Mouse (Mus musculus): Measurements from ENCODE around the gene Pgghg. TPM values are rescaled to one million over a fixed set of nuclear protein-coding genes. Genes with fewer than 3 reads are reported as not detected.

The Pgghg gene
- polyA plus RNA-seq, 1 experiment from 2014 or later, result 18.3 TPM

DNA sequence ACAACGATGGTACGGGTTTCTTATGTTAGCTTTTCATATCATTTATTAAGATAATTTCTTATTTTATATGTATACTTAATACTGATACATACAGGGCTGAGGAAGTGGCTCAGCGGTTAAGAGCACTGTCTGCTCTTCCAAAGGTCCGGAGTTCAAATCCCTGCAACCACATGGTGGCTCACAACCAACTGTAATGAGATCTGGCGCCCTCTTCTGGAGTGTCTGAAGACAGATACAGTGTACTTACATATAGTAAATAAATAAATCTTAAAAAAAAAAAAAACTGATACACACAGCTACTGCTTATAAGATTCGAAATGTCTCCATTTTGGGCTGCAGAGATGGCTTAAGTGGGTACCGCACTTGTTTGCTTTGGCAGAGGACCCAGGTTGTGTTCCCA, 33.5 kb upstream of the Pgghg start:
- in situ Hi-C loops (cut with MboI; ENCODE audit: low pct_unique_long_range_greater_than_20kb), result no loop called here
- DNase-seq (ENCODE audit: low read depth, low spot score), result no peak
- no peaks in the 10 kb centered on the region for H3K27me3 ChIP-seq
- ATAC-seq, result no peak
- peak; percentile 44 for TF ChIP-seq CTCF (IDR thresholded peaks at IDR 0.05)
- CTCF ChIA-PET, result interaction anchor here (1.1 to 2.0 kb wide), 8 partner anchors 9 to 153 kb away, joined by 3 to 8 read pairs (median 5); partner anchors contain the start of genes B4galnt4 and Scgb1c1
- POLR2A ChIA-PET, result no interaction called here

DNA sequence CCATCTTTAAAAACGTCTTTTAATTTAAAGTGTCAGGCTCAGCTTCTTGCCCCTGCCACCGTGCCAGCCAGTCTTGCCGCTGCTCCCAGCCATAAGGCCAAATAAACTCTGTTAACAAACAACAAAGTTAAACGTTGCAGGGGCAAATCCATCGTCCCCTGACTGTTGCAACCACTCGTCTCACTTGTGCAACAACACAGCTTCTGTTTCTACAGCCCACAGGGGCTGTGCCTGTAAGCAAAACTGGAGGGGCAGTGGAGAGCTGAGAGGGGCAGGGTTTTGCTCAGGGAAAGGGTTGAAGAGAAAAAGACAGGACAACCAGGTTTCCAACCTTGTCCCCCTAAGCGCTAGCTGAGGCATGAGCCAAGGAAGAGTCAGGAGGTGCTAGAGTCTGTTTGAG, 33.0 kb upstream of the Pgghg start:
- POLR2A ChIA-PET, result no interaction called here
- ATAC-seq (no peak), DNase-seq (ENCODE audit: low read depth, low spot score) (no peak)
- no peaks in the 10 kb centered on the region for H3K27me3 ChIP-seq
- CTCF ChIA-PET, result interaction anchor here (0.8 to 2.1 kb wide), 12 partner anchors 9 to 164 kb away, joined by 3 to 10 read pairs (median 4); partner anchors contain the start of genes B4galnt4 and Scgb1c1
- no peak for TF ChIP-seq CTCF (IDR thresholded peaks at IDR 0.05)
- in situ Hi-C loops (cut with MboI; ENCODE audit: low pct_unique_long_range_greater_than_20kb), result no loop called here

GRCm38 (mm10) chr7:140908634-140909107, 32.5 kb upstream of the Pgghg start:
- POLR2A ChIA-PET, result interaction anchor here (1.0 kb wide), 1 partner anchor 46 kb away, joined by 5 read pairs; no protein-coding TSS in a partner anchor
- ATAC-seq (no peak), DNase-seq (ENCODE audit: low read depth, low spot score) (no peak)
- peak; percentile 79 for TF ChIP-seq CTCF (IDR thresholded peaks at IDR 0.05)
- in situ Hi-C loops (cut with MboI; ENCODE audit: low pct_unique_long_range_greater_than_20kb), result no loop called here
- no peaks in the 10 kb centered on the region for H3K27me3 ChIP-seq
- CTCF ChIA-PET, result interaction anchor here (0.8 to 2.1 kb wide), 13 partner anchors 9 to 164 kb away, joined by 3 to 10 read pairs (median 4); partner anchors contain the start of genes B4galnt4, Odf3 and Scgb1c1

DNA sequence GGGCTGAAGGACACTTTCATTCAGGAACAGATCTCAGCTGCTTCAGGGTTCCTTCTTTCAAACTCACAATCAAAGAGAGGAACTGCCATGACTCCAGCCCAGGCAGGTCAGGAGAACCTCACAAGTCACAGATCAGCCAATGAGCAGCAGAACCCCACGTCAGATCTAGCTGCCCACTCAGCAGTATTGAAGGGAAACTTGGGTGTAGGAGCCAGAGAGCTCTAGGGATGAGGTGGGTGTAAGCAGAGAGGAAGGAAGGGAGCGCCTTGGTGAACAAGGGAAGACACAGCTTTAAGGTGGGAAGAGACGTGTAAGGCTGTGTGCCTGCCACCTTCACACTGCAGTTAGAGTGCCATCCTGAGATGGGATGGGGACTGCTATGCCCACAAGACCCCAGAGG, 28.9 kb upstream of the Pgghg start:
- CTCF ChIA-PET, result interaction anchor here (1.2 to 1.5 kb wide), 4 partner anchors 9 to 137 kb away, joined by 3 to 5 read pairs (median 4); no protein-coding TSS in a partner anchor
- in situ Hi-C loops (cut with MboI; ENCODE audit: low pct_unique_long_range_greater_than_20kb), result no loop called here

DNA sequence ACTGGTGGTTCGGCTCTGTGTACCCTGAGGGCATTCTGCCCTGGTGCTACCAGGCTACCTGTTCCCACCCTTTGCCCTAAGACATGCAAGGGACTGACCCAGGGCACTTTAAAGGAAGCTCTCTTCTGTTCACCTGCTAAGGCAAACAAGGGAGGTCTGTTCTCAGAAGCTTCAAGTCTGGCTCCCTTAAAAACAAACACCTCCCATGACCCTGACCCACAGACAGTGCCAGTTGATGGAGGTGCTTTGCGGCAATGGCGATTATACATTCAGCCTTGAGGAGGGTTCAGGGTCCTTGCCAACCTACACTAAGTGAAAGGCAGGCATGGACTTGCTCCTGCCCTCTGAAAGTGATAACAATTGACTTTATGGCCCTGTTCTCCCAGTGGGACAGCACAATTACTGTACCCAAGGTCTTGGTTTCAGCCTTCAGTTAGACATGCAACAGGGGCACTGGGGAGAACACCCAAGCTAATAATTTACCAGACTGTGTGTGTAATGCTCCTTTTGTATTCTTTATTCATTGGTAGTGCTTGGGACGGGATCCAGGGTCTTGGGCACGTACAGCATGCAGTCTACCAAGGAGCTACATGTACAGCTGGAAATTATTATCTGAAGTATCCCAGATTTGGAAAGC, 28.2 kb upstream of the Pgghg start:
- DNase-seq (ENCODE audit: low read depth, low spot score) (no peak), ATAC-seq (no peak)
- peaks cover 4% of the 10 kb centered on the region for H3K27me3 ChIP-seq
- no peak for TF ChIP-seq CTCF (IDR thresholded peaks at IDR 0.05)
- ChIA-PET CTCF (interaction anchor here (1.2 to 1.5 kb wide), 5 partner anchors 9 to 136 kb away, joined by 3 to 5 read pairs (median 4); no protein-coding TSS in a partner anchor), POLR2A (no interaction called here)
- in situ Hi-C loops (cut with MboI; ENCODE audit: low pct_unique_long_range_greater_than_20kb), result no loop called here

More for the DNA sequence above, 28.9 kb upstream of the Pgghg start:
- POLR2A ChIA-PET, result no interaction called here
- no peak for DNase-seq (ENCODE audit: low read depth, low spot score)
- no peaks in the 10 kb centered on the region for H3K27me3 ChIP-seq
- ATAC-seq, result no peak
- TF ChIP-seq CTCF (IDR thresholded peaks at IDR 0.05), result no peak

GRCm38 (mm10) chr7:140914031-140914690, 27.0 kb upstream of the Pgghg start:
- no peak for TF ChIP-seq CTCF (IDR thresholded peaks at IDR 0.05)

DNA sequence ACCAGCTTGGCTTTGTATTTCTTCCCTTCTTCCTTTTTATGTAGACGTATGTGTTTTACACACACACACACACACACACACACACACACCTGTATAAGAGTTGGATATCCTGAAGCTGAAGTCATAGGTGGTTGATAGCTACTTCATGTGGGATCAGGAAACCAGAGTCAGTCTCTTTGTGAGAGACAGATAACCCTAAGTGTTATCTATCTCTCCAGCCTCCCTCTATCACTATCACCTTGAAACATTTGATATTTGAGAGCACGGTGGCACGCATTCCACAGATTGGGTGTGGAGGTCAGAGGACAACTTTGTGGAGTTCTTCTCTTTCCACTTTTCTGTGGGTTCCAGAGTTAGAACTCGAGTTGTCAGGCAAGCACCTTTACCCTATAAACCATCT, 21.3 kb upstream of the Pgghg start:
- CTCF ChIA-PET, result no interaction called here
- H3K27me3 ChIP-seq, result peaks cover 46% of the 10 kb centered on the region
- no peak for TF ChIP-seq CTCF (IDR thresholded peaks at IDR 0.05)
- no peak for DNase-seq (ENCODE audit: low read depth, low spot score)
- POLR2A ChIA-PET, result no interaction called here
- in situ Hi-C loops (cut with MboI; ENCODE audit: low pct_unique_long_range_greater_than_20kb), result no loop called here
- ATAC-seq, result no peak

More at GRCm38 (mm10) chr7:140914031-140914690, 27.0 kb upstream of the Pgghg start:
- DNase-seq (ENCODE audit: low read depth, low spot score) (no peak), ATAC-seq (no peak)
- CTCF ChIA-PET, result interaction anchor here (1.0 to 1.2 kb wide), 2 partner anchors 11 to 45 kb away, joined by 3 to 4 read pairs; no protein-coding TSS in a partner anchor
- in situ Hi-C loops (cut with MboI; ENCODE audit: low pct_unique_long_range_greater_than_20kb), result no loop called here
- POLR2A ChIA-PET, result no interaction called here
- peaks cover 8% of the 10 kb centered on the region for H3K27me3 ChIP-seq

DNA sequence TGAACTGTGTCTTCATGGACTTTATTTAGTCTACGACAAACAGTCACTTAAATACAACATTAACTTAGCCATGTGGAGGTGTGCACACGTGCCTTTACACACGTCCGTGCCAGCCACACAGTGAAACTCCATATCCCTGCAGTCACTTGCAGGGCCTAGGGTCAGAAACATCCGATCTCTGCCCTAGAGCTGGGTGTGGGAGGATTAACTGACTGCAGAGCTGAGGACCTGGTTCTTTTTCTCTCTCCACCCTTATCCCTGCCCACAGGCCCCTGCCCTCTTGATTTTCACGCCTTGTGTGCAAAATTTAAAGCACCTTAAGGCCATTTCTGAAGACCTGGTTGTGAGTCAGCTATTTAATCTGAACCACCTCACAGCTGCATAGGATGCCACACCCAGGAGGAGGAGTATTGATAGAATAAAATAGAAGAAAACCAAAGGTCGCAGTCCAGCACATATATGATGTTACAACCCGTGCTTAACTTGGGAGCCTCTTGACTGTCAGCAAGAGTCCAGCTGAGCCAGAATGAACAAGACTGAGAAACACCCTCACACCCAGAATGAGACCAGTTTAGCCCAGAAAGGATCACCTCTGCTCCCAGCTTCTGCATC, 20.7 kb upstream of the Pgghg start, which contains the start of gene Nlrp6:
Gene Nlrp6 (plus strand): TSS at position 485 of the 612 bp plus-strand sequence.
- ChIA-PET POLR2A (no interaction called here), CTCF (no interaction called here)
- DNase-seq (ENCODE audit: low read depth, low spot score) (no peak), ATAC-seq (no peak)
- H3K27me3 ChIP-seq, result peaks cover 46% of the 10 kb centered on the region
- TF ChIP-seq CTCF (IDR thresholded peaks at IDR 0.05), result no peak
- in situ Hi-C loops (cut with MboI; ENCODE audit: low pct_unique_long_range_greater_than_20kb), result no loop called here

- peaks cover 46% of the 10 kb centered on the region for H3K27me3 ChIP-seq
- CTCF ChIA-PET, result interaction anchor here (0.9 to 1.5 kb wide), 3 partner anchors 12 to 18 kb away, joined by 3 to 4 read pairs (median 3); no protein-coding TSS in a partner anchor
- DNase-seq (ENCODE audit: low read depth, low spot score), result no peak
- TF ChIP-seq CTCF (IDR thresholded peaks at IDR 0.05), result no peak
- POLR2A ChIA-PET, result no interaction called here
- in situ Hi-C loops (cut with MboI; ENCODE audit: low pct_unique_long_range_greater_than_20kb), result no loop called here
- ATAC-seq, result no peak
These were observed 19.8 kb upstream of the Pgghg start for GRCm38 (mm10) chr7:140921225-140921975.
